Mouse (Mus musculus) E14TG2a.4 (cell line): ENCODE data around the gene Srcin1.

Source experiments
- CTCF ChIP-seq: conservative IDR thresholded peaks from 2 replicates; pipeline ENCODE4 v1.5.1; 2014; ENCODE audit warnings: low read length
- POU5F1 ChIP-seq: IDR thresholded peaks from 2 replicates; pipeline ENCODE4 v1.6.1; 2014; ENCODE audit warnings: low read length, borderline replicate concordance

DNA sequence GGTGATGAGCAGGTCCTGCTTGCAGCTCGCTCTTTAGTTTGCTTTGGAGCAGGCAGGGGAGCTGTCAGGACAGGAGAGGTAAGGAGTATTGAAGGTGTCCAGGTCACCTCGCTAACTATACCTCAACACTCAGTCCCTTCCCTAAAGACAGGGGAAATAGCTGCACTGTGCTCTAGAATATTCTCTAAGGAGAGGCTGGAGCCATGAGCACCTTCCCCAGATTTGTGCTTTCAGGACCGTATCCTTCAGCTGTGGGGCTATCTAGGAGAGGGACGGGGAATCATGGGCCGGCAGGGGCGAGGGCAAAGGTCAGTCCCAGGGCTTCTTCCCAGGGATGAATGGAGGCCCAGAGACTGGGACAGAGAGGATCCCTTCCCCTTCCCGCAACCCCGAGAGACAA, 23.8 kb downstream of the Srcin1 start:
- TF ChIP-seq POU5F1 (no peak), CTCF (no peak)
